Mouse (Mus musculus) heart, adult 2 months (tissue): ENCODE data around the gene Cgref1.

Experiments used
- CTCF ChIP-seq: fragments of 200-600 bp; IDR thresholded peaks from 2 replicates; pipeline ENCODE4 v1.8.1; 2022; ENCODE audit warnings: antibody characterized with exemption, mild to moderate bottlenecking, moderate library complexity
- EP300 ChIP-seq: fragments of 200-500 bp; IDR thresholded peaks from 2 replicates; pipeline ENCODE4 v1.6.1; 2011; ENCODE audit warnings: low read depth, low read length, control low read depth; ENCODE audit not compliant: insufficient read depth
- POLR2A ChIP-seq: fragments of 200-500 bp; IDR thresholded peaks from 2 replicates; pipeline ENCODE4 v1.6.1; 2011; ENCODE audit warnings: mild to moderate bottlenecking, low read depth, low read length, control low read depth; ENCODE audit not compliant: insufficient read depth

- TF ChIP-seq POLR2A: no peak
- TF ChIP-seq EP300: no peak
- TF ChIP-seq CTCF: no peak
These were observed 19.3 kb downstream of the Cgref1 start for GRCm38 (mm10) chr5:30926073-30926472.
